Mouse (Mus musculus) midbrain, embryonic 16.5 days (tissue): ENCODE measurements around the gene Itgad. TPM values are rescaled to one million over a fixed set of nuclear protein-coding genes. Genes with fewer than 3 reads are reported as not detected.
"Not testable (repeated sequence)": the region's sequence is repeated elsewhere in the genome, so short reads cannot be mapped to it uniquely, and the experiment has no call there.

Experiments
- ATAC-seq: fragments of 200-750 bp; cut with Nextera tagmentation; 2 replicates; pipeline ENCODE4 v1.8.0; 2017; ENCODE audit warnings: moderate TSS enrichment
- H3K27ac ChIP-seq: fragments of 300-500 bp; sonication (generic); 2 replicates; pipeline ENCODE4 v1.5.1; 2014; ENCODE audit warnings: mild to moderate bottlenecking, low read length, mixed read lengths
- H3K27me3 ChIP-seq: fragments of 300-500 bp; sonication (generic); 2 replicates; pipeline ENCODE4 v1.6.1; 2014; ENCODE audit warnings: low read depth, low read length, mixed read lengths; ENCODE audit not compliant: control insufficient read depth, insufficient read depth
- H3K36me3 ChIP-seq: fragments of 300-500 bp; sonication (generic); 2 replicates; pipeline ENCODE4 v1.6.1; 2014; ENCODE audit warnings: mild to moderate bottlenecking, low read length, moderate library complexity, mixed read lengths; ENCODE audit not compliant: control insufficient read depth, insufficient read depth
- H3K4me1 ChIP-seq: fragments of 300-500 bp; sonication (generic); 2 replicates; pipeline ENCODE4 v1.6.1; 2014; ENCODE audit warnings: mild to moderate bottlenecking, low read length, mixed read lengths; ENCODE audit not compliant: control insufficient read depth, insufficient read depth
- H3K4me2 ChIP-seq: fragments of 300-500 bp; sonication (generic); 2 replicates; pipeline ENCODE4 v1.6.1; 2014; ENCODE audit warnings: mild to moderate bottlenecking, low read length, mixed read lengths
- H3K4me3 ChIP-seq: fragments of 300-500 bp; sonication (generic); 2 replicates; pipeline ENCODE4 v1.5.1; 2014; ENCODE audit warnings: low read depth, mild to moderate bottlenecking, low read length, moderate library complexity, mixed read lengths
- H3K9ac ChIP-seq: fragments of 300-500 bp; sonication (generic); 2 replicates; pipeline ENCODE4 v1.6.1; 2014; ENCODE audit warnings: low read depth, low read length, mixed read lengths
- H3K9me3 ChIP-seq: fragments of 300-500 bp; sonication (generic); replicated peaks from 2 replicates; pipeline ENCODE4 v1.6.1; 2014; ENCODE audit warnings: mild to moderate bottlenecking, low read length, mixed read lengths; ENCODE audit not compliant: control insufficient read depth, poor library complexity, severe bottlenecking
- WGBS: fragments of 180-500 bp; shearing (Covaris S2); extraction: QIAGEN DNeasy Blood & Tissue Kit; methylation state at CpG from one replicate; pipeline ENCODE4 v1.1.7; 2014; 5-methylcytosine and 5-hydroxymethylcytosine counted together
- polyA plus RNA-seq: library from polyadenylated mRNA; unstranded; fragments of >200 nt; fragmentation: Nextera tagmentation; extraction: Ambion mirVana; gene quantifications from 2 replicates; pipeline ENCODE4 v1.2.1, GENCODE M21; 2015

Itgad gene
- polyA plus RNA-seq, 1 experiment from 2014 or later, result not detected

GRCm38 (mm10) chr7:128128741-128129720 lies 25.1 kb upstream of the Itgad start, which contains the start of gene Itgax:
Gene Itgax (plus strand): TSS chr7:128129547.
- Histone ChIP-seq H3K27me3 (no peaks in the 10 kb centered on the region), H3K9me3 (no peaks in the 10 kb centered on the region), H3K4me3 (no peak within 1 kb of the TSS), H3K9ac (no peak within 1 kb of the TSS), H3K27ac (no peak within 1 kb of the TSS), H3K4me2 (no peak within 1 kb of the TSS), H3K36me3 (no peaks in the 10 kb centered on the region), H3K4me1 (no peaks in the 10 kb centered on the region)
- no peak for ATAC-seq
- 83% methylated on average over 8 of the region's 8 CpGs for WGBS

DNA sequence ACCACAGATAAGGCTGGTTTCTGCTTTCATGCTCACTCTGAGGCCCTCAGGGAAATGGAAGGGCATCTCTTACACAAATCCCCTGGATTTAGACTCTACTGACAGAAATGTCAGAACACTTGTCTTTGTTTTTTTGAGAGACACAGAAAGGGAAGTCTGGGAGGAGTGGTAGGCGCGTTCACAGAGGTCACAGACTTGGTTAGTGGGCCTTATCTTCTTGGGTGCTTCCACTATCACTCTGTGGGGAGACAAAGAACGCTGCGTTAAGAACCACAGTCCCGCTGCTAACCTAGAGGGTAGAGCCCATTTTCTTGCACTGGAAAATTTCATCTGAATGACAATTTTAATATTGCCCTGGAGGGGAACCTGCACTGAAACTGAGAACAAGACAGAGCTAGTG lies 22.0 kb upstream of the Itgad start:
- 92% methylated on average over 5 of the region's 5 CpGs for WGBS
- H3K4me1 ChIP-seq, result no peaks in the 10 kb centered on the region
- H3K27ac ChIP-seq, result no peak overlapping the region
- no peaks in the 10 kb centered on the region for H3K9me3 ChIP-seq
- no peaks in the 10 kb centered on the region for H3K36me3 ChIP-seq
- no peaks in the 10 kb centered on the region for H3K27me3 ChIP-seq
- no peak for ATAC-seq
- H3K4me2 ChIP-seq, result no peak overlapping the region
- no peak overlapping the region for H3K9ac ChIP-seq
- no peak overlapping the region for H3K4me3 ChIP-seq

DNA sequence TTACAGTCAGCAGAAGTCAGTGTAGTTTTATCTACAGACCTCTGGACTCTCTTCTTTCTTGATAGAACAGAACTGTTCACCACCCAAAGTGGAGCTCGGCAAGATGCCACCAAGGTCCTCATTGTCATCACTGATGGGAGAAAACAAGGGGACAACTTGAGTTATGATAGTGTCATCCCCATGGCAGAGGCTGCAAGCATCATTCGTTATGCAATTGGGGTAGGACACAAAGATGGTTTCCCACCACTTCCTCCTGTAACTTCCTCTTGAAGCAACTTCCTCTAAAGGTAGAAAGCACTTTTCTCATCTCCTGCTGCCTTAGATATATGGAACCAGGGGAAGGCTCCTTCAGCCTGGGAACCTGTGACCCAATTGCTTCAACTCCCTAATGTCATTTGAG lies 20.6 kb upstream of the Itgad start:
- WGBS, result 87% methylated on average over 2 of the region's 2 CpGs
- Histone ChIP-seq H3K27me3 (no peaks in the 10 kb centered on the region), H3K4me2 (no peak overlapping the region), H3K4me3 (no peak overlapping the region), H3K4me1 (no peaks in the 10 kb centered on the region), H3K36me3 (no peaks in the 10 kb centered on the region), H3K9me3 (no peaks in the 10 kb centered on the region), H3K27ac (no peak overlapping the region), H3K9ac (no peak overlapping the region)
- ATAC-seq, result no peak

GRCm38 (mm10) chr7:128136927-128137326 lies 17.2 kb upstream of the Itgad start:
- no peaks in the 10 kb centered on the region for H3K9me3 ChIP-seq
- no peak for ATAC-seq
- H3K36me3 ChIP-seq, result no peaks in the 10 kb centered on the region
- no peak overlapping the region for H3K4me3 ChIP-seq
- no peaks in the 10 kb centered on the region for H3K27me3 ChIP-seq
- H3K4me1 ChIP-seq, result no peaks in the 10 kb centered on the region
- H3K9ac ChIP-seq, result no peak overlapping the region
- H3K4me2 ChIP-seq, result no peak overlapping the region
- H3K27ac ChIP-seq, result no peak overlapping the region
- WGBS, result 56% methylated on average over 4 of the region's 4 CpGs

GRCm38 (mm10) chr7:128139611-128140010 lies 14.6 kb upstream of the Itgad start:
- Histone ChIP-seq H3K9ac (no peak overlapping the region), H3K27ac (no peak overlapping the region), H3K4me1 (no peaks in the 10 kb centered on the region), H3K27me3 (no peaks in the 10 kb centered on the region), H3K4me2 (no peak overlapping the region), H3K36me3 (no peaks in the 10 kb centered on the region), H3K4me3 (no peak overlapping the region), H3K9me3 (no peaks in the 10 kb centered on the region)
- ATAC-seq, result no peak
- 94% methylated on average over 6 of the region's 6 CpGs for WGBS

DNA sequence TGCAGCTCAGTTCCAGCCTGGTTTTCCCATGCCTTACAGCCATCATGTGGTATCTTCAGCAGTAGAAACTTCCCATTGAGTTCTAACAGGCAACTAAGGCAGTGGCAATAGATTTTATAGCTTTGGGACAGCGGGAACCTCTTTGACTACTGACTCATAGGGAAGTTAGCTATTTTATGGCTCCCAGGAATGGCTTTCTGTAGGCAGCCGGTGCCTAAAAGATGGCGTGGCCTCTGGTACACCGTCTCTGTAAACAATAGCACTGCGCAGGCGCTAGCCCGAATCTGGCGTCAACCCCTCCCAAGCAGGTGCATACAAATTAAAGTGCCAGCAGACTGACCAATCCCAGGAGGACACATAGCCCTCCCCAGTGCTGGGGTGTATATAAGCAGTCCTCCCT lies 3.2 kb upstream of the Itgad start:
- H3K27me3 ChIP-seq, result no peaks in the 10 kb centered on the region
- H3K36me3 ChIP-seq, result no peaks in the 10 kb centered on the region
- no peak overlapping the region for H3K4me2 ChIP-seq
- 0 out of 2 replicates have a peak, but pooled peaks cover 2% of the 10 kb centered on the region for H3K4me1 ChIP-seq
- no peaks in the 10 kb centered on the region for H3K9me3 ChIP-seq
- H3K9ac ChIP-seq, result no peak overlapping the region
- 93% methylated on average over 8 of the region's 8 CpGs for WGBS
- ATAC-seq, result no peak
- no peak overlapping the region for H3K4me3 ChIP-seq
- H3K27ac ChIP-seq, result no peak overlapping the region

GRCm38 (mm10) chr7:128154924-128155323 lies 748 bp downstream of the Itgad start:
- H3K36me3 ChIP-seq, result no peaks in the 10 kb centered on the region
- H3K9ac ChIP-seq, result no peak overlapping the region
- H3K9me3 ChIP-seq, result no peaks in the 10 kb centered on the region
- no peak overlapping the region for H3K4me2 ChIP-seq
- 42% methylated on average over 10 of the region's 10 CpGs for WGBS
- no peaks in the 10 kb centered on the region for H3K27me3 ChIP-seq
- H3K4me1 ChIP-seq, result 0 out of 2 replicates have a peak, but pooled peaks cover 2% of the 10 kb centered on the region
- ATAC-seq, result no peak
- H3K27ac ChIP-seq, result no peak overlapping the region
- H3K4me3 ChIP-seq, result no peak overlapping the region

GRCm38 (mm10) chr7:128158688-128159354 lies 4.6 kb downstream of the Itgad start:
- not testable (repeated sequence) for H3K9ac ChIP-seq, H3K4me2 ChIP-seq, H3K4me3 ChIP-seq, H3K4me1 ChIP-seq, H3K36me3 ChIP-seq, H3K27me3 ChIP-seq, ATAC-seq, H3K9me3 ChIP-seq, H3K27ac ChIP-seq
- WGBS, result 84% methylated on average over 8 of the region's 8 CpGs

GRCm38 (mm10) chr7:128164001-128164400 lies 9.8 kb downstream of the Itgad start:
- H3K4me1 ChIP-seq, result no peaks in the 10 kb centered on the region
- H3K4me3 ChIP-seq, result no peak overlapping the region
- no peak for ATAC-seq
- no peak overlapping the region for H3K4me2 ChIP-seq
- no peak overlapping the region for H3K9ac ChIP-seq
- H3K27me3 ChIP-seq, result no peaks in the 10 kb centered on the region
- H3K9me3 ChIP-seq, result no peaks in the 10 kb centered on the region
- WGBS, result 96% methylated on average over 4 of the region's 4 CpGs
- no peaks in the 10 kb centered on the region for H3K36me3 ChIP-seq
- no peak overlapping the region for H3K27ac ChIP-seq
